Mouse (Mus musculus) small intestine, adult 2 months (tissue): ENCODE measurements at regions not wholly inside any gene's neighbourhood (a gene's known extent, or its start where the extent isn't known, plus 50 kb on each side); places are given as distances from the start of the nearest gene placed in this dataset.

ENCODE experiments used
- H3K27ac ChIP-seq: fragments of 200-500 bp; 2 replicates; pipeline ENCODE4 v1.5.1; 2012; ENCODE audit warnings: low read depth, low read length, control low read depth, inconsistent platforms; ENCODE audit not compliant: insufficient read depth
- H3K27me3 ChIP-seq: fragments of 200-500 bp; 2 replicates; pipeline ENCODE4 v1.6.1; 2012; ENCODE audit warnings: mild to moderate bottlenecking, moderate library complexity, low read length, inconsistent platforms; ENCODE audit not compliant: control insufficient read depth, insufficient read depth
- H3K36me3 ChIP-seq: fragments of 200-500 bp; 2 replicates; pipeline ENCODE4 v1.6.1; 2012; ENCODE audit warnings: mild to moderate bottlenecking, low read length, control low read depth, inconsistent platforms; ENCODE audit not compliant: control insufficient read depth, insufficient read depth
- H3K4me1 ChIP-seq: fragments of 200-500 bp; 2 replicates; pipeline ENCODE4 v1.6.1; 2012; ENCODE audit warnings: low read length, inconsistent platforms, mixed read lengths; ENCODE audit not compliant: control insufficient read depth, insufficient read depth, insufficient read length
- H3K4me3 ChIP-seq: fragments of 200-500 bp; 2 replicates; pipeline ENCODE4 v1.5.1; 2012; ENCODE audit warnings: low read depth, mild to moderate bottlenecking, control low read depth, inconsistent platforms, low read length, moderate library complexity
- CTCF ChIP-seq: fragments of 200-500 bp; IDR thresholded peaks from 2 replicates; pipeline ENCODE4 v1.5.1; 2012; ENCODE audit warnings: low read depth, mild to moderate bottlenecking, control low read depth, inconsistent platforms, low read length, moderate library complexity, mixed read lengths; ENCODE audit not compliant: insufficient replicate concordance, insufficient read length; ENCODE audit errors: extremely low read depth
- POLR2A ChIP-seq: fragments of 200-500 bp; IDR thresholded peaks from 2 replicates; pipeline ENCODE4 v1.6.1; 2012; ENCODE audit warnings: low read depth, mild to moderate bottlenecking, control low read depth, inconsistent platforms, low read length, moderate library complexity
- WGBS: fragments of 180-500 bp; shearing (Covaris S2); methylation state at CpG from one replicate; pipeline ENCODE4 v1.1.7; 2018; 5-methylcytosine and 5-hydroxymethylcytosine counted together

GRCm38 (mm10) chr2:148571616-148572015 is 100.8 kb upstream of the Nxt1 start:
- Histone ChIP-seq H3K27ac (no peak overlapping the region), H3K36me3 (no peaks in the 10 kb centered on the region), H3K27me3 (no peaks in the 10 kb centered on the region), H3K4me3 (no peak overlapping the region), H3K4me1 (peaks cover 11% of the 10 kb centered on the region; the same call in 1 of the 2 replicates)
- TF ChIP-seq CTCF (no peak), POLR2A (no peak)
- 77% methylated on average over 1 of the region's 1 CpGs for WGBS

GRCm38 (mm10) chr2:148571018-148571417 is 101.4 kb upstream of the Nxt1 start:
- TF ChIP-seq POLR2A = no peak
- Histone ChIP-seq H3K27me3 (no peaks in the 10 kb centered on the region), H3K4me1 (peaks cover 11% of the 10 kb centered on the region; the same call in 1 of the 2 replicates), H3K27ac (no peak overlapping the region), H3K4me3 (no peak overlapping the region), H3K36me3 (no peaks in the 10 kb centered on the region)
- WGBS = 23% methylated on average over 5 of the region's 5 CpGs

- Histone ChIP-seq H3K36me3 (no peaks in the 10 kb centered on the region), H3K4me1 (peaks cover 7% of the 10 kb centered on the region; the same call in 1 of the 2 replicates), H3K27me3 (no peaks in the 10 kb centered on the region), H3K27ac (no peak overlapping the region), H3K4me3 (no peak overlapping the region)
- WGBS = 57% methylated on average over 2 of the region's 2 CpGs
- TF ChIP-seq POLR2A = no peak
These were observed 104.4 kb upstream of the Nxt1 start for GRCm38 (mm10) chr2:148567930-148568481.

GRCm38 (mm10) chr2:148563390-148563789 is 109.0 kb upstream of the Nxt1 start:
- Histone ChIP-seq H3K27me3 (no peaks in the 10 kb centered on the region), H3K36me3 (no peaks in the 10 kb centered on the region), H3K27ac (no peak overlapping the region), H3K4me3 (no peak overlapping the region), H3K4me1 (peaks cover 3% of the 10 kb centered on the region; the same call in 1 of the 2 replicates)
- 67% methylated on average over 3 of the region's 3 CpGs for WGBS
- TF ChIP-seq POLR2A (no peak), CTCF (no peak)

GRCm38 (mm10) chr2:148562041-148562440 is 110.4 kb upstream of the Nxt1 start:
- Histone ChIP-seq H3K4me3 (no peak overlapping the region), H3K27ac (no peak overlapping the region), H3K36me3 (no peaks in the 10 kb centered on the region), H3K4me1 (peaks cover 3% of the 10 kb centered on the region; the same call in 1 of the 2 replicates), H3K27me3 (no peaks in the 10 kb centered on the region)
- 66% methylated on average over 3 of the region's 3 CpGs for WGBS
- TF ChIP-seq CTCF (no peak), POLR2A (no peak)

GRCm38 (mm10) chr2:148560013-148560773 is 112.2 kb upstream of the Nxt1 start:
- H3K4me3 ChIP-seq = no peak overlapping the region
- TF ChIP-seq POLR2A (no peak), CTCF (no peak)
- peaks cover 3% of the 10 kb centered on the region; the same call in 1 of the 2 replicates for H3K4me1 ChIP-seq
- H3K27ac ChIP-seq = no peak overlapping the region
- H3K27me3 ChIP-seq = no peaks in the 10 kb centered on the region
- no peaks in the 10 kb centered on the region for H3K36me3 ChIP-seq
- 71% methylated on average over 4 of the region's 4 CpGs for WGBS

- H3K27ac ChIP-seq = no peak overlapping the region
- TF ChIP-seq CTCF (no peak), POLR2A (no peak)
- H3K36me3 ChIP-seq = no peaks in the 10 kb centered on the region
- WGBS = 20% methylated on average over 4 of the region's 4 CpGs
- H3K27me3 ChIP-seq = no peaks in the 10 kb centered on the region
- H3K4me3 ChIP-seq = no peak overlapping the region
- H3K4me1 ChIP-seq = peaks cover 3% of the 10 kb centered on the region; the same call in 1 of the 2 replicates
These were observed 113.0 kb upstream of the Nxt1 start for GRCm38 (mm10) chr2:148559376-148559775.

- Histone ChIP-seq H3K36me3 (no peaks in the 10 kb centered on the region), H3K27me3 (no peaks in the 10 kb centered on the region), H3K27ac (no peak overlapping the region), H3K4me1 (peaks cover 3% of the 10 kb centered on the region; the same call in 1 of the 2 replicates), H3K4me3 (no peak overlapping the region)
- no peak for TF ChIP-seq POLR2A
- no peak for TF ChIP-seq CTCF
These were observed 114.0 kb upstream of the Nxt1 start for GRCm38 (mm10) chr2:148558365-148558764.
